Mouse (Mus musculus): ENCODE data around the gene Olfr1350.

GRCm38 (mm10) chr7:6522850-6523249, 41.8 kb upstream of the Olfr1350 start, which contains the start of gene Olfr1349:
- no peak for TF ChIP-seq POLR2A (IDR thresholded peaks at IDR 0.05; ENCODE audit: insufficient read depth, low read depth, low read length)
- TF ChIP-seq CTCF (IDR thresholded peaks at IDR 0.05; ENCODE audit: insufficient read depth, low read depth, low read length), result no peak

Data from olfactory bulb, adult 2 months (tissue).